Mouse (Mus musculus) limb, embryonic 15.5 days (tissue): ENCODE data around the gene Ap2a2. TPM values are rescaled to one million over a fixed set of nuclear protein-coding genes. Genes with fewer than 3 reads are reported as not detected.
A peak's percentile ranks its signal among the peaks of the same experiment; 100 is the strongest.

ENCODE experiments used
- ATAC-seq: fragments of 200-750 bp; cut with Nextera tagmentation; 2 replicates; pipeline ENCODE4 v1.8.0; 2017; ENCODE audit warnings: low read depth, moderate TSS enrichment; ENCODE audit not compliant: insufficient number of reproducible peaks, low FRiP score, low TSS enrichment
- H3K27ac ChIP-seq: fragments of 300-500 bp; sonication (generic); 2 replicates; pipeline ENCODE4 v1.5.1; 2015; ENCODE audit warnings: moderate library complexity, mild to moderate bottlenecking, inconsistent platforms
- H3K27me3 ChIP-seq: fragments of 300-500 bp; sonication (generic); 2 replicates; pipeline ENCODE4 v1.6.1; 2015; ENCODE audit warnings: inconsistent platforms
- H3K36me3 ChIP-seq: fragments of 300-500 bp; sonication (generic); 2 replicates; pipeline ENCODE4 v1.6.1; 2015; ENCODE audit warnings: inconsistent platforms
- H3K4me1 ChIP-seq: fragments of 300-500 bp; sonication (generic); 2 replicates; pipeline ENCODE4 v1.6.1; 2015; ENCODE audit warnings: inconsistent platforms
- H3K4me2 ChIP-seq: fragments of 300-500 bp; sonication (generic); 2 replicates; pipeline ENCODE4 v1.6.1; 2015; ENCODE audit warnings: mild to moderate bottlenecking, inconsistent platforms
- H3K4me3 ChIP-seq: fragments of 300-500 bp; sonication (generic); 2 replicates; pipeline ENCODE4 v1.5.1; 2015; ENCODE audit warnings: mild to moderate bottlenecking, inconsistent platforms
- H3K9ac ChIP-seq: fragments of 300-500 bp; sonication (generic); 2 replicates; pipeline ENCODE4 v1.6.1; 2015; ENCODE audit warnings: inconsistent platforms
- H3K9me3 ChIP-seq: fragments of 300-500 bp; sonication (generic); 2 replicates; pipeline ENCODE4 v1.6.1; 2016; ENCODE audit warnings: inconsistent platforms
- WGBS: fragments of 180-500 bp; shearing (Covaris S2); methylation state at CpG from one replicate; pipeline ENCODE4 v1.1.7; 2015; 5-methylcytosine and 5-hydroxymethylcytosine counted together
- polyA plus RNA-seq: library from polyadenylated mRNA; unstranded; fragments of >200 nt; fragmentation: Nextera tagmentation; extraction: Ambion mirVana; gene quantifications from 2 replicates; pipeline ENCODE4 v1.2.1, GENCODE M21; 2015

The Ap2a2 gene
- 84.6 and 86.3 TPM in 2 replicates for polyA plus RNA-seq

DNA sequence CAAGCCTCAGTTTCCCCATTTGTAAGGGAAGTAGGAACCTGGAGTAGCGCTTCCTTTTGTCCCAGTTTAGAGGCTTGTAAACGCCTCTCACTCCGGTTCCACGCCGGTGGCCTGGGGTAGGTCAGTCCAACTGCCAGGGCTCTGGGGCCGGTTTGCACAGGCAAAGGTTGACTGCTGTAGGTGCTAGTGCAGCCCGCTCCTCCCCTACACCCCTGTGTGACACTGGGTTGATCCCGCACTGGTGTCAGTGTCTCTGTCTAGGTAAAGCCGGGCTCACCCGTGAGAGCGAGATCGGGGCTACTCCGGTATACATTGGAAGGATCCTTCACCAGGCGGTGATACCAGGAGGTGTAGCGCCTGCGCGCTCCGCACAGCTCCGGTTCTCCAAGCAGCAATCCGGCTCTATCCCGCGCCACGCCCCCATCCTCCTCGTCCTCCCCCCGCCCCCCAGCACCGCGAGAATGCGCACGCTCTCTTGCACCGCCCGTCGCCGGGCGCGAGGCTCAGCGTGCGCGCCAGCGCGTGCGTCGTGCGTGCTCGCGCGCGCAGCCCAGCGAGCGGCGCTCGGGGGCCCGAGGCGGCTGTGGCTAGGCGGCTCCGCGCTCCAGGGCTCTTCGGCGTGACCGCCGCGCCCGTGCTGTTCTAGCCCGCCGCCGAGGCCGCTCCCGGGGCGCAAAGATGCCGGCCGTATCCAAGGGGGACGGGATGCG is at the start of gene Ap2a2:
TSS of gene Ap2a2 (plus strand) at position 492 of the 710 bp plus-strand sequence.
- peak within 1 kb of the TSS; percentile 88 for H3K4me2 ChIP-seq
- H3K9ac ChIP-seq = peak within 1 kb of the TSS; percentile 100
- H3K36me3 ChIP-seq = 0 out of 2 replicates have a peak, but pooled peaks cover 5% of the 10 kb centered on the region
- peak; percentile 96 for ATAC-seq
- H3K9me3 ChIP-seq = no peaks in the 10 kb centered on the region
- H3K4me1 ChIP-seq = peaks cover 34% of the 10 kb centered on the region
- peak within 1 kb of the TSS; percentile 97 for H3K4me3 ChIP-seq
- WGBS = under 1% methylated on average over 67 of the region's 72 CpGs
- H3K27ac ChIP-seq = peak within 1 kb of the TSS; percentile 90
- no peaks in the 10 kb centered on the region for H3K27me3 ChIP-seq

DNA sequence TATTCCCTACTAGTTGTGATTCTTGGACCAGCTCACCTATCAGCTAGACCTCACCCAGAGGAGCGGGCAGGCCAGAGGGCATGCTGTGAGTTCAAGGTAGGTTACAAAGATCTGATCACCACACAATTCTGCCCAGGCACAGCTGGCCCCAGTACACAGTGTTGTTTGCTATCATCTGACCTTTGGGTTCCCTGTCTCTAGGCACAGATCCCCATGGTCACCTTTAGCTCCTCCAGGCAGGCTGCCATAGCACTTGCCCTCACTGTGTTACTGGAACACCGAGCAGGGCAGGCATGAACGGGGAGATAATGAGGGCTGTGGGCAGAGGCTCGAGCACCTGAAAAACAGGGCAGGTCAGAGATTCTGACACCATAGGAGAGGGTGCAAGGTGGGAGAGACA is 44.3 kb upstream of the Ap2a2 start:
- Histone ChIP-seq H3K4me1 (no peaks in the 10 kb centered on the region), H3K9me3 (no peaks in the 10 kb centered on the region), H3K36me3 (peaks cover 38% of the 10 kb centered on the region), H3K27ac (no peak overlapping the region), H3K4me2 (no peak overlapping the region), H3K9ac (no peak overlapping the region), H3K27me3 (no peaks in the 10 kb centered on the region), H3K4me3 (no peak overlapping the region)
- no peak for ATAC-seq
- WGBS = 89% methylated on average over 4 of the region's 4 CpGs

DNA sequence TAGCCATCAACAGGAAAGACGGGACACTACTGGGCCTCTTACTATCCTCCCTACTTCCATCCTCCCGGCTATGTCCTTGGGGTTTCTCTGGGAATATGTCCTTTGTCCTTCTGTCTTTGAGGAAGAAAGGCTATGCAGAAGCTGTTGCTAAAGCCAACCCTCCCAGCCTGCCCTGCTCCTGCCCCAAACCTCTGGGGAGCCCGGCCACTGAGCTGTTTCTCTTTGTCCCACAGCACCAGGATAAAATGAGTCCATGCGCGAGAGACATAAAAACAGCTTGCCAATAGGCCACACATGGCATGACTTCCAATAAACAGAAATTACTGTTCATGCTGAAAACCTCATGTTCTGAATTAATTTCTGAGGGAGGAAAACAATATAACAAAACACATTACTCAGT is 43.7 kb upstream of the Ap2a2 start:
- 78% methylated on average over 5 of the region's 5 CpGs for WGBS
- Histone ChIP-seq H3K4me3 (no peak overlapping the region), H3K4me2 (no peak overlapping the region), H3K27ac (no peak overlapping the region), H3K36me3 (peaks cover 37% of the 10 kb centered on the region), H3K9ac (no peak overlapping the region), H3K27me3 (no peaks in the 10 kb centered on the region), H3K9me3 (no peaks in the 10 kb centered on the region), H3K4me1 (no peaks in the 10 kb centered on the region)
- ATAC-seq = no peak

DNA sequence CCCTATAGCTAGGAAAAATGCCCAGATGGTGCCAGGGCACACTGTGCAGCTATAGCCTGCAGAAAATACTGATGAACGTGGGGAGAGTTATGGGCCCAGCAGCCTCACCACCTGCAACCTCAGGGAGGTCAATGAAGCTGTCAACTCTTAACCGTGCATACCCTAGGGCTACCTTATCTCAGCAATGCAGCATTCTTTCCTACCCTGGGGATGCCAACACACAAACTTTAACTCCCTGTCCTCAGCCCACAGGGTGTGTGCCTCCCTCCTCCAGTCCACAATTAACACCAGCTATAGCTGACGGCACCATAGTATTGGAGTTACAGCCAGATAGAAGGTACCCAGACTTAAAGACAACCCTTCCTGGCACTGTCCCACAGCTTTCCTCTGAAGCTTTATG is 43.0 kb upstream of the Ap2a2 start:
- Histone ChIP-seq H3K9ac (no peak overlapping the region), H3K27me3 (no peaks in the 10 kb centered on the region), H3K4me2 (no peak overlapping the region), H3K36me3 (peaks cover 31% of the 10 kb centered on the region), H3K9me3 (no peaks in the 10 kb centered on the region), H3K4me1 (no peaks in the 10 kb centered on the region), H3K4me3 (no peak overlapping the region), H3K27ac (no peak overlapping the region)
- 61% methylated on average over 3 of the region's 3 CpGs for WGBS
- ATAC-seq = no peak

DNA sequence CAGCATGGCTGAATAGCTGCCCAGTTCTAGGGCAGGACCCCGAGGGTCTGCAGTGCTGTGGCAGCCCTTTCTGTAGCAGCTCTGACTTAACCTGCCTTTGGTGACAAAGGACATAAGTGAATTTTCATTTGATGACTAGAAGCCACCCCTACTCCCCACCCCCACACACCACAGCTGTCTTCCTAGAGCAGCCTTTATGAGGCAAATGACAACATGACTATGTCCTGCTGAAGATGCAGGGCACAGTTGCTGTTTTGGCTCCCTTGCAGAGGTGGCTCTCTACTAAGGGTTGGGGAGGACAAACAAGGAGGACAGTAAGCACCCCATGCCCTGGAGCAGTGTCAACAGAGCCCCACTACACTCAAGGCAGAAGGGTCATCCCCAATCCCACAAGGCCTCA is 42.2 kb upstream of the Ap2a2 start:
- Histone ChIP-seq H3K4me1 (no peaks in the 10 kb centered on the region), H3K36me3 (peaks cover 29% of the 10 kb centered on the region), H3K27me3 (no peaks in the 10 kb centered on the region), H3K9ac (no peak overlapping the region), H3K4me2 (no peak overlapping the region), H3K27ac (no peak overlapping the region), H3K9me3 (no peaks in the 10 kb centered on the region), H3K4me3 (no peak overlapping the region)
- WGBS = 80% methylated on average over 1 of the region's 1 CpGs
- no peak for ATAC-seq

DNA sequence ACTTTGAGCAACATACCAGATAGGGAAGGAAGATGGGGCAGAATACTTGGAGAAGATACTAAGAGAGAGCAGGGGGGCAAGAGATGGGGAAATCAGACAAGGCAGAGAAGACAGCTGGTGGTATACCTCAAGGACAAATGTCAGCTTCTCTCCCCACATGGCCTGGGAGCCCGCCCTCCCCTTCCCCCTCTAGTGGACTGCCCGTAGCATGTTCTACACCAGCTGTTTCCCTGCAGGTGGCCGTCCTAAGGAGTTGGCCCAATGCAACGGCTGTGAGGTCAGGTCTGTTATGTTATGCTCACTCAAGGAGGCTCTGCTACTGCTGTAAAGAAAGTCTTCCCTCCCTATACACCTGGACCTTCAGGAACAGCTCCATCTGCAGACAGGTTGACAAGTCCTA is 39.0 kb upstream of the Ap2a2 start:
- Histone ChIP-seq H3K9me3 (no peaks in the 10 kb centered on the region), H3K4me1 (no peaks in the 10 kb centered on the region), H3K27ac (no peak overlapping the region), H3K27me3 (no peaks in the 10 kb centered on the region), H3K4me3 (no peak overlapping the region), H3K36me3 (peaks cover 35% of the 10 kb centered on the region), H3K9ac (no peak overlapping the region), H3K4me2 (no peak overlapping the region)
- 41% methylated on average over 4 of the region's 4 CpGs for WGBS
- no peak for ATAC-seq

DNA sequence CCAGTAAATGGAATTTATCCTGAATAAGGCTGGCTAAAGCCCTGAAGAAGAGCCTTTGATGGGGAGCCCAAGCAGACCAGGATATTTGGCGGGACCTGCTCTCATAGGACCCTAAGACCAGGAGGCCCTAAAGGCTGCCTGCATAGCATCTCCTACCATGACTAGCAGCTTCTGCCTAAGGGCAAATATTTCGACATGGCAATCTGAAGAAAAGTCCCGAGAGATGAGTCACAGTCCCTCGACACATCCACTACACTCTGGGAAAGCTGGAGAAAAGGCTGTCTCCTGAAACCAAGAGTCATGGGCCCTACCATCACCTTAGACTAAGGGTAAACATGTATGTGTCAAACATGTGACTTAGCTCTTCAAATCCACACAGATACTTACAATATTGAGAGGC is 37.7 kb upstream of the Ap2a2 start:
- Histone ChIP-seq H3K36me3 (peaks cover 45% of the 10 kb centered on the region), H3K27me3 (no peaks in the 10 kb centered on the region), H3K4me2 (no peak overlapping the region), H3K9ac (no peak overlapping the region), H3K9me3 (no peaks in the 10 kb centered on the region), H3K27ac (no peak overlapping the region), H3K4me3 (no peak overlapping the region), H3K4me1 (no peaks in the 10 kb centered on the region)
- ATAC-seq = no peak
- 77% methylated on average over 4 of the region's 4 CpGs for WGBS

DNA sequence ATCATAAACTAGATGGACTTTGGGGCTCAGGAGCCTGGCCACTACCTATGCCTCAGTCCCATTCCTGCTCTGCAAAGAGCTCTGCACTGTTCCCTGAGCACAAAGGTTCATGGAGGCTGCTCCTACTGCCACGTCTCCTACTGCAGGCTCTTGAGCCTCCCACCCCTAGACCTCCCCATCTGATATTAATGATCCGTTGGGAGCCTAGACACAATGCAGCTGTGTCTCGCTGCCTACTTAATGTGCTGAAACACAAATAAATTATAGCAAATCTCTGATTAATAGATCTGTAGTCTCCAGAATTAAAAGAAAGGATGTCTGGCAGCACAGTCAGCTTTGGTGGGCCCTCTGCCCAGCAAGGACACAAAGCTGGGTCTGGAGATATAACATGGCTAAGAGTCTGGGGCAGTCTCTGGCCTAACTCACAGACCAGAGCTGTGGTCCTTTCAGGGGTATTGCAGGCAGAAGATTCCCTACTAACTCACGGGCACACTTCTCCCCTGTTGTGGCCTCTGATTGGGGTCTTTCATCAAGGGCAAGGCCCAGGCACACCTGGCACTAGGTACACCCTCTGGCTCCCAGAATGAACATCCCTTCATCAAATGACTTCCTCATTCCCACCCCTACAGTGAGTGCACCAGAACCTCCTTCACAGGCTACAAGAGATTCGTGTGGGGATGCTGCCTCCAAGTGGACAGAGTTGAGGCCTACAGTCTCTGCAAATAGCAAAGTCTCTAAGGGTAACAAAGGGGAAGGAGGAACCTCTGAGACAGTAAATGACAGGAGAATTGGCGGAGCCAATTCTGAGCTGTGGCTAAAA is 37.0 kb upstream of the Ap2a2 start:
- H3K4me1 ChIP-seq = no peaks in the 10 kb centered on the region
- no peaks in the 10 kb centered on the region for H3K9me3 ChIP-seq
- ATAC-seq = peak; percentile 65; the same call in 1 of the 2 replicates
- H3K27ac ChIP-seq = no peak overlapping the region
- no peak overlapping the region for H3K9ac ChIP-seq
- H3K4me2 ChIP-seq = no peak overlapping the region
- H3K27me3 ChIP-seq = no peaks in the 10 kb centered on the region
- WGBS = 54% methylated on average over 6 of the region's 6 CpGs
- H3K4me3 ChIP-seq = no peak overlapping the region
- peaks cover 51% of the 10 kb centered on the region for H3K36me3 ChIP-seq

DNA sequence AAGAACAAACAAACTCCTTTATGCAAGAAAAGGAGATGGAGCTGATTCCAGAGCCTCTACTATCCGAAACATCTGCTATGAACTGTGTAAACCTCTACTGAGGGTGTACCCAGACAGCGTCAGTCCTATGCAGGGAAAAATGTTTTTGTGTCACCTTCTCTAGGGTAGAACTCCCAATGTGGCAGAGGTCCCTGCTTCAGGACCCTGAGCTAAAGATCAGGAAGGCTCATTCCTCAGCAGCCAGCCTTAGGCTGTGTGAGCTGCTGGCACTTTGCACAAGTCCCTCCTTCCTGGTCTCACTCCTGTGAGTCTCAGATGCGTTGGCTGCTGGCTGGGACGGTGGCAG is 36.4 kb upstream of the Ap2a2 start:
- no peak overlapping the region for H3K4me3 ChIP-seq
- WGBS = 87% methylated on average over 4 of the region's 4 CpGs
- H3K27ac ChIP-seq = no peak overlapping the region
- no peaks in the 10 kb centered on the region for H3K27me3 ChIP-seq
- ATAC-seq = no peak
- H3K9ac ChIP-seq = no peak overlapping the region
- H3K4me2 ChIP-seq = no peak overlapping the region
- no peaks in the 10 kb centered on the region for H3K9me3 ChIP-seq
- H3K36me3 ChIP-seq = peaks cover 51% of the 10 kb centered on the region
- H3K4me1 ChIP-seq = no peaks in the 10 kb centered on the region

DNA sequence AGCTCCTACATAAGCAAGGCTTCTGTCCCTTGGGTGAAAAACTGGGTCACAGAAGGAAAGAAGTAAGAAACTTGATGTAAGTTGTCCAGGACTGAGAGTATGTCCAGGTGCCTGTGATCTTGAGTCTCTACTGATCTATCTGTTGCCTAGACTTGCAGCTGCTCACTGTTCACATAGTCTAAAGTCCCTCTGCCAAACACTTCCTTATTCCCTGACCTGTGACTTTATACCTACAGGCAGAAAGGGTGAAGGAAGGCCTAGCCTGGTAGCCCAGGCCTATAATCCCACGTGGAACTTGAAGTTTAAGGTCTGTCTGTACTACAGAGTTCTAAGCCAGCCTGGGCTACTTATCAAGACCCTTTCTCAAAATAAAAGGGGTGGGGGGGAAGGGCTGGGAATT is 26.4 kb upstream of the Ap2a2 start:
- ATAC-seq = no peak
- Histone ChIP-seq H3K4me1 (peaks cover 16% of the 10 kb centered on the region), H3K9me3 (no peaks in the 10 kb centered on the region), H3K4me3 (no peak overlapping the region), H3K27me3 (no peaks in the 10 kb centered on the region), H3K9ac (no peak overlapping the region), H3K27ac (no peak overlapping the region), H3K4me2 (no peak overlapping the region), H3K36me3 (peaks cover 5% of the 10 kb centered on the region; the same call in 1 of the 2 replicates)
- whole genome bisulfite sequencing = 72% methylated on average over 1 of the region's 1 CpGs

DNA sequence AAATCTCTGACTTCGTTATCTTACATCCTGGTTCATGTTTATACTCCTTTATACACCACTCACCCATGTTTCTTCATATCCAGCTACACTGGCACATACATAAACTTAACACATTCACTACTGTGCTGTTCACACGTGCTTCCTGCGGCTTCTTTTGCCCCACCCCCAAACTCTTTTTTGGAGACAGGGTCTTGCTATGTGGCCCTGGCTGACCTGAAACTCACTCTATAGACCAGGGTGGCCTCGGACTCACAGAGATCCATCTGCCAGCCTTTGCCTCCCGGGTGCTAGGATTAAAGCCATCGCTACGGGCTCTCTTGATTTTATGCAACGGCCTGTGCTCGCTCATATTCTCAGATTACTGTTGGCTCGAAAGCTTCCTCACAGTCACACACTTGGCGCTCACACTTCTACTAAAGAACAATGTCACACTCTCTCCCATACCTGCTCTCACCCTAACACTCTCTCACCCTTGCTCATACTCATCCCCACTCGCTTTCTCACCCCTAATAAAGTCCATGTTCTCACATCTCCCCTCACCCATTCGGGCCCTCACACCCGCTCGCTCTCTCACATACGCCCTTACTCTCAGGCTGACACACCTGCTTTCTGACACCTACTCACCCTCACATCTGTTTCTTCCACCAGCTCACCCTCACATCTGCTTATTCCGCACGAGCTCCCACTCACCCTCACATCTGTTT is 23.0 kb upstream of the Ap2a2 start:
- Histone ChIP-seq H3K9ac (peak overlapping the region; percentile 68), H3K27ac (peak overlapping the region; percentile 89), H3K36me3 (no peaks in the 10 kb centered on the region), H3K9me3 (no peaks in the 10 kb centered on the region), H3K4me3 (peak overlapping the region; percentile 79), H3K4me2 (peak overlapping the region; percentile 79), H3K4me1 (peaks cover 27% of the 10 kb centered on the region), H3K27me3 (no peaks in the 10 kb centered on the region)
- WGBS = 12% methylated on average over 18 of the region's 18 CpGs
- no peak for ATAC-seq
